Mouse (Mus musculus) intestine, postnatal 0 days (tissue): ENCODE data around the gene Pet117. TPM values are rescaled to one million over a fixed set of nuclear protein-coding genes. Genes with fewer than 3 reads are reported as not detected.
A peak's percentile ranks its signal among the peaks of the same experiment; 100 is the strongest.

Experiments used
- ATAC-seq: fragments of 200-750 bp; cut with Nextera tagmentation; 2 replicates; pipeline ENCODE4 v1.8.0; 2017; ENCODE audit warnings: mild to moderate bottlenecking, moderate TSS enrichment, moderate library complexity
- H3K27ac ChIP-seq: fragments of 300-500 bp; sonication (generic); 2 replicates; pipeline ENCODE4 v1.5.1; 2014; ENCODE audit warnings: mild to moderate bottlenecking, low read depth, low read length, moderate library complexity
- H3K27me3 ChIP-seq: fragments of 300-500 bp; sonication (generic); replicated peaks from 2 replicates; pipeline ENCODE4 v1.6.1; 2014; ENCODE audit warnings: low read length, mixed read lengths; ENCODE audit not compliant: control insufficient read depth, insufficient read depth
- H3K36me3 ChIP-seq: fragments of 300-500 bp; sonication (generic); 2 replicates; pipeline ENCODE4 v1.6.1; 2014; ENCODE audit warnings: mild to moderate bottlenecking, moderate library complexity; ENCODE audit not compliant: control insufficient read depth, insufficient read depth
- H3K4me1 ChIP-seq: fragments of 300-500 bp; sonication (generic); replicated peaks from 2 replicates; pipeline ENCODE4 v1.6.1; 2014; ENCODE audit warnings: antibody characterized with exemption, low read length, mixed read lengths; ENCODE audit not compliant: control insufficient read depth, insufficient read depth
- H3K4me2 ChIP-seq: fragments of 300-500 bp; sonication (generic); replicated peaks from 2 replicates; pipeline ENCODE4 v1.6.1; 2014; ENCODE audit warnings: low read depth, mild to moderate bottlenecking, moderate library complexity
- H3K4me3 ChIP-seq: fragments of 300-500 bp; sonication (generic); 2 replicates; pipeline ENCODE4 v1.5.1; 2014; ENCODE audit warnings: low read depth, low read length
- H3K9ac ChIP-seq: fragments of 300-500 bp; sonication (generic); 2 replicates; pipeline ENCODE4 v1.6.1; 2014; ENCODE audit warnings: mild to moderate bottlenecking, low read depth, low read length
- H3K9me3 ChIP-seq: fragments of 300-500 bp; sonication (generic); 2 replicates; pipeline ENCODE4 v1.6.1; 2016; ENCODE audit warnings: mixed run types; ENCODE audit not compliant: control insufficient read depth
- CTCF ChIP-seq: sonication (generic); IDR thresholded peaks from 2 replicates; pipeline ENCODE4 v1.5.1; 2016; ENCODE audit warnings: low read depth, mild to moderate bottlenecking, control low read depth, antibody characterized with exemption, moderate library complexity
- WGBS: fragments of 180-500 bp; shearing (Covaris S2); extraction: QIAGEN DNeasy Blood & Tissue Kit; methylation state at CpG from one replicate; pipeline ENCODE4 v1.1.7; 2014; 5-methylcytosine and 5-hydroxymethylcytosine counted together
- polyA plus RNA-seq: library from polyadenylated mRNA; unstranded; fragments of >200 nt; fragmentation: Nextera tagmentation; extraction: Ambion mirVana; gene quantifications from 2 replicates; pipeline ENCODE4 v1.2.1, GENCODE M21; 2015

Gene Pet117
- polyA plus RNA-seq = 8.0 and 12.4 TPM in 2 replicates

DNA sequence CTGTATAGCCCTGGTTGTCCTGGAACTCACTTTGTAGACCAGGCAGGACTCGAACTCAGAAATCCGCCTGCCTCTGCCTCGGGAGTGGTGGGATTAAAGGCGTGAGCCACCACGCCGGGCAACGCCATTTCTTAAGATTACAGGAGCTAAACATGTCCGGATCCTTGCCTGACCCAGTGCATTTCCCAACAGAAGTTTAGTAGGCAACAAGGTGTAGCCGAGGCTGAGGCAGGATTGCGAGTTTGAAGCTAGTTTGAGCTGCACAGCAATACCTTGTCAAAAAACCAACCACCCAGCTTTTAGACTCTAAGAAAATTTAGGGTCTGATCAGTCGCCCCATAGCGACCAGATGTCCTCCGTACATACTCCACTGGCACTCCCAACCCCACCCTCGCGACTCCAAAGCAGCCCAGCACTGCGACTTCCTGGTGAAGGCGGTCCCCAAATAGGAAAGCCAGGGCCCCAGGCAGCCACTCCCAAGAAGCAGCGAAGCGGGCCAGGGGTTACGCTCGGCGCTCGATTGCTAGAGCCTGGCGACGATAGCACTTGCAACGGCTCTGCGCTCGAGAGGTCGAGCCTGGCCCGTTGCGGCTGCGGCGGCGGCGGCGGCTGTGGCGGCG is at the start of gene Pet117, which contains the start of gene Kat14:
Gene Pet117, plus strand, starts transcription at position 597 of the 620 bp plus-strand sequence.
Gene Kat14, plus strand, starts transcription at position 584 of the 620 bp plus-strand sequence.
- no peak for TF ChIP-seq CTCF
- Histone ChIP-seq H3K9ac (peak within 1 kb of the TSS; percentile 88), H3K9me3 (no peaks in the 10 kb centered on the region), H3K27me3 (no peaks in the 10 kb centered on the region), H3K4me2 (peak within 1 kb of the TSS; percentile 72), H3K36me3 (peaks cover 6% of the 10 kb centered on the region; the same call in 1 of the 2 replicates), H3K4me3 (peak within 1 kb of the TSS; percentile 83), H3K27ac (peak within 1 kb of the TSS; percentile 96), H3K4me1 (no peaks in the 10 kb centered on the region)
- peak; percentile 95 for ATAC-seq
- 4% methylated on average over 35 of the region's 38 CpGs for WGBS

DNA sequence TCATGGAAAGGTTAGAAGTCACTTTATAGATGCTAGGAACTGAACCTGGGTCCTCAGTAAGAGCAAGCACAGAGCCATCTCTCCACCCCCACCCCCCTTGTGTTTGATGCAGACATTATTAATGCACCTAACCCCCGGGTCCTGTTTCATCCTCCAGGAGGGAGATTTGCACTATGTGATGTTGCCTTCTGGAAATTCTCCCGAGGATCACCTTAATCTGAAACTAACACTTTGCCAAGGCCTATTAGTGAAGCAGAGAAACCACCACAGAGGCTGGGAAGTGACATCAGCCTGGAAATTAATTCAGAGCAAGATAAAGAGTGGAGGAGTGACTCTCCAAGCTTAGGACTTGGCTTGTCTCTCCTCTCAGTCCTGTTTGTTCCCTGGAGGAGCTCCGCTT is 44.6 kb upstream of the Pet117 start:
- H3K4me2 ChIP-seq = no peak overlapping the region

DNA sequence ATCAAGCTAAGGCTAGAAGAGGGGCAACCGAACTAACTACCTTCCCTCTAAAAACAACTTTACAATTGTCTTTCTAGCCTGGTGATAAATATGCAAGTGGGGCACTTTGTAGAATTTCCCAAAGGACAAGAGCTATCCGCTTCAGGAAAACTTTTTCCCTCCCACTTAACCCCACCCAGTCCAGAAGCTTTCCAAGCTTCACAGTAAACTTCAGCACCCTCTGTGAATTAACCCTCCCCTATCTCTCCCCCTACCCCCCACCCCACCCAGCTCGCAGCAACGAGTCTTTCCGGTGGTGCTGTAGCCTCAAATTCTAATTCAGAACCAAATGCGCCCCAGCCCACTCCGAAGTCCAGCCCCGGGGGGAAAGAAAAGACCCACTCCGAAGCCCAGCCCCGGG is 39.3 kb upstream of the Pet117 start:
- Histone ChIP-seq H3K4me1 (peaks cover 6% of the 10 kb centered on the region; the same call in 1 of the 2 replicates), H3K4me3 (0 out of 2 replicates have a peak overlapping the region, but pooled peaks have one; percentile 56), H3K4me2 (peak overlapping the region; percentile 99), H3K9ac (no peak overlapping the region), H3K36me3 (no peaks in the 10 kb centered on the region), H3K27ac (no peak overlapping the region), H3K9me3 (no peaks in the 10 kb centered on the region), H3K27me3 (peaks cover 12% of the 10 kb centered on the region; the same call in 1 of the 2 replicates)
- no peak for ATAC-seq
- 10% methylated on average over 10 of the region's 10 CpGs for WGBS
- TF ChIP-seq CTCF = no peak

More for the DNA sequence above, 44.6 kb upstream of the Pet117 start:
- H3K27me3 ChIP-seq = 0 out of 2 replicates have a peak, but pooled peaks cover 2% of the 10 kb centered on the region
- no peak overlapping the region for H3K4me3 ChIP-seq
- WGBS = 73% methylated on average over 3 of the region's 3 CpGs
- TF ChIP-seq CTCF = no peak
- H3K36me3 ChIP-seq = no peaks in the 10 kb centered on the region
- H3K4me1 ChIP-seq = no peaks in the 10 kb centered on the region
- H3K9ac ChIP-seq = no peak overlapping the region
- H3K9me3 ChIP-seq = no peaks in the 10 kb centered on the region
- ATAC-seq = no peak
- no peak overlapping the region for H3K27ac ChIP-seq

DNA sequence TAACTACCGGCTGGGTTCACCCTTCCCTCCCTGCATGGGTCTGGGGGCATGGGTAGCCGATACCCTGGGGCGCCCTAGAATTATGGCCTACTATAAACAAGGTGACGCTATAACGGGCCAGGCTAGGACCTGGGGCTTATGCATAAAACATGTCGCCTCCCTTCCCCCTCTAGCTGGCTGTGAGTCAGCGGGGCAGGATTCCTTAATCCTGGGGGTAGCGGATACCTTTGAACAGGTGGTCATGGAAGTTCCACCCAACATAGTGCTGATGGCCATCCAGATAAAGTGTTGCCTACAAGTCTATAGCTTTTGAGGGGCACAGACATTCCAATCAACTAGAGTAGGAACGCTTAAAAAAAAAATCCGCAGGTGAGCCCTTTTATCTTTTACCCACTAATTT is 38.9 kb upstream of the Pet117 start:
- H3K9me3 ChIP-seq = no peaks in the 10 kb centered on the region
- peak overlapping the region; percentile 99 for H3K4me2 ChIP-seq
- no peak for ATAC-seq
- peak overlapping the region; percentile 56 for H3K4me3 ChIP-seq
- peaks cover 6% of the 10 kb centered on the region; the same call in 1 of the 2 replicates for H3K4me1 ChIP-seq
- H3K27ac ChIP-seq = no peak overlapping the region
- WGBS = 11% methylated on average over 10 of the region's 10 CpGs
- TF ChIP-seq CTCF = no peak
- no peaks in the 10 kb centered on the region for H3K36me3 ChIP-seq
- H3K9ac ChIP-seq = 0 out of 2 replicates have a peak overlapping the region, but pooled peaks have one; percentile 4
- peaks cover 13% of the 10 kb centered on the region; the same call in 1 of the 2 replicates for H3K27me3 ChIP-seq

DNA sequence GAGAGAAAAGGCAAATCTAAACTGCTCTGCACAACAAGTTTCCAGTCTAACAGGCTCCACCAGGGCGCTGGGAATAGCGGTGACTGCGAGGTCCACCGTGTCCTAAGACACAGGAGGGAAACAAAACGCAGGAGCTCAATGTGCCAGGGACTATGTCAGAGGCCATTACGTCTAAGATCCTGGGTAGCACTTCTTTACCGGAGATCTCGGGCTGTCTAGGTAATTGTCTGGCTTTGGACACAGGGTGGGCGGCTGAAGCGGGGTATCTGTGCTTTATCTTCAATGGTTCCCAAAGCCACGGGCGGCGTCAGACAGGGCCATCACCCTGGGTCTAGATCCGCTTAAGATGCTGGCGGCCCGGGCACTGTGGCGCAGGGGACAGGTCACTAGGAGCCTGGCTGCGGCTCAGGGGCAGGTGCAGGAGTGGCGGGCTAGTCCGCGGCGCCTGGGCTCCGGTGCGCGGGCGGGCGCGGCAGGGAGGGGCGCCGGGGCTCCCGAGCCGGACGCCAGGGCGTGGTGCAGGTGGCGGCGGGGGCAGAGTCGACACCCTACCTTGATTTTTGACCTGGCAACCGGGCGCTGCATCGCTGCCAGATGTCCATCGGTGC is 38.3 kb upstream of the Pet117 start:
- H3K4me2 ChIP-seq = peak overlapping the region; percentile 99
- H3K4me3 ChIP-seq = peak overlapping the region; percentile 56
- TF ChIP-seq CTCF = no peak
- H3K36me3 ChIP-seq = no peaks in the 10 kb centered on the region
- H3K27ac ChIP-seq = peak overlapping the region; percentile 41; the same call in 1 of the 2 replicates
- H3K9ac ChIP-seq = peak overlapping the region; percentile 38
- H3K9me3 ChIP-seq = no peaks in the 10 kb centered on the region
- peaks cover 13% of the 10 kb centered on the region; the same call in 1 of the 2 replicates for H3K27me3 ChIP-seq
- peaks cover 6% of the 10 kb centered on the region; the same call in 1 of the 2 replicates for H3K4me1 ChIP-seq
- ATAC-seq = peak; percentile 61
- WGBS = under 1% methylated on average over 41 of the region's 41 CpGs

DNA sequence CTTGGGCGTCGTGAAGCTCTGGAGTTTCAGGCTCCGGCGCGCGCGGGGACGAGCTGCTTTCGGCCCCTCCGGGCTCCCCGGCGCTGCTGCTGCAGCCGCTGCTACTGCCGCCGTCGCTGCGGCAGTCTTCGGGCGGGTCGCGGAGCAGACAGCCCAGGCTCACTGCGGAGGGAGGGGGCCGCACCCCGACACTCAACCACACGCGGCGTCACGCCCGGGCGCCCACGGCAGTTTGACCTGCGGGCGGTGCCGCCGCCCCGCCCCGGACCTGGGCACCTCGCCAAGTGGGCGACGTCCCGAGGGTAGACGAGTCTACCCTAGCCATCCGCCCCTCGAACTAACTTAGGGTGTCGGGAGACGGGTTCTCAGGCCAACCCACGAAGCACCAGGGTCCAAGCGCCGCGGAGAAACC is 37.8 kb upstream of the Pet117 start:
- peaks cover 13% of the 10 kb centered on the region; the same call in 1 of the 2 replicates for H3K27me3 ChIP-seq
- peak overlapping the region; percentile 41; the same call in 1 of the 2 replicates for H3K27ac ChIP-seq
- H3K9me3 ChIP-seq = no peaks in the 10 kb centered on the region
- H3K36me3 ChIP-seq = no peaks in the 10 kb centered on the region
- peak overlapping the region; percentile 56 for H3K4me3 ChIP-seq
- no peak for TF ChIP-seq CTCF
- WGBS = under 1% methylated on average over 49 of the region's 50 CpGs
- peak overlapping the region; percentile 38 for H3K9ac ChIP-seq
- ATAC-seq = peak; percentile 59
- peak overlapping the region; percentile 99 for H3K4me2 ChIP-seq
- peaks cover 6% of the 10 kb centered on the region; the same call in 1 of the 2 replicates for H3K4me1 ChIP-seq
